Mouse (Mus musculus) heart, embryonic 16.5 days (tissue): ENCODE results near the gene Olfr221. TPM values are rescaled to one million over a fixed set of nuclear protein-coding genes. Genes with fewer than 3 reads are reported as not detected.

Source experiments
- ATAC-seq: fragments of 200-750 bp; cut with Nextera tagmentation; replicated peaks from 2 replicates; pipeline ENCODE4 v1.8.0; 2017; ENCODE audit warnings: moderate number of reproducible peaks; ENCODE audit not compliant: insufficient read depth, low FRiP score; ENCODE audit errors: extremely low read depth
- H3K27ac ChIP-seq: fragments of 300-500 bp; sonication (generic); 2 replicates; pipeline ENCODE4 v1.5.1; 2014; ENCODE audit warnings: mild to moderate bottlenecking, low read length, control low read depth, moderate library complexity
- H3K27me3 ChIP-seq: fragments of 300-500 bp; sonication (generic); 2 replicates; pipeline ENCODE4 v1.6.1; 2014; ENCODE audit warnings: low read length, mixed read lengths; ENCODE audit not compliant: control insufficient read depth, insufficient read depth
- H3K36me3 ChIP-seq: fragments of 300-500 bp; sonication (generic); 2 replicates; pipeline ENCODE4 v1.6.1; 2014; ENCODE audit not compliant: control insufficient read depth, insufficient read depth
- H3K4me1 ChIP-seq: fragments of 300-500 bp; sonication (generic); 2 replicates; pipeline ENCODE4 v1.6.1; 2014; ENCODE audit warnings: low read length, mixed read lengths; ENCODE audit not compliant: control insufficient read depth, insufficient read depth
- H3K4me2 ChIP-seq: fragments of 300-500 bp; sonication (generic); 2 replicates; pipeline ENCODE4 v1.6.1; 2014; ENCODE audit warnings: low read depth, mild to moderate bottlenecking, control low read depth, low read length
- H3K4me3 ChIP-seq: fragments of 300-500 bp; sonication (generic); 2 replicates; pipeline ENCODE4 v1.5.1; 2014; ENCODE audit warnings: mild to moderate bottlenecking, control low read depth, low read length
- H3K9ac ChIP-seq: fragments of 300-500 bp; sonication (generic); 2 replicates; pipeline ENCODE4 v1.6.1; 2014; ENCODE audit warnings: low read length, control low read depth
- H3K9me3 ChIP-seq: fragments of 300-500 bp; sonication (generic); replicated peaks from 2 replicates; pipeline ENCODE4 v1.6.1; 2016; ENCODE audit warnings: low read length; ENCODE audit not compliant: control insufficient read depth
- WGBS: fragments of 180-500 bp; shearing (Covaris S2); extraction: QIAGEN DNeasy Blood & Tissue Kit; methylation state at CpG from one replicate; pipeline ENCODE4 v1.1.7; 2014; 5-methylcytosine and 5-hydroxymethylcytosine counted together
- polyA plus RNA-seq: library from polyadenylated mRNA; unstranded; fragments of >200 nt; fragmentation: Nextera tagmentation; extraction: Ambion mirVana; gene quantifications from 2 replicates; pipeline ENCODE4 v1.2.1, GENCODE M21; 2015

Olfr221 gene
- polyA plus RNA-seq, 1 experiment from 2014 or later: not detected

DNA sequence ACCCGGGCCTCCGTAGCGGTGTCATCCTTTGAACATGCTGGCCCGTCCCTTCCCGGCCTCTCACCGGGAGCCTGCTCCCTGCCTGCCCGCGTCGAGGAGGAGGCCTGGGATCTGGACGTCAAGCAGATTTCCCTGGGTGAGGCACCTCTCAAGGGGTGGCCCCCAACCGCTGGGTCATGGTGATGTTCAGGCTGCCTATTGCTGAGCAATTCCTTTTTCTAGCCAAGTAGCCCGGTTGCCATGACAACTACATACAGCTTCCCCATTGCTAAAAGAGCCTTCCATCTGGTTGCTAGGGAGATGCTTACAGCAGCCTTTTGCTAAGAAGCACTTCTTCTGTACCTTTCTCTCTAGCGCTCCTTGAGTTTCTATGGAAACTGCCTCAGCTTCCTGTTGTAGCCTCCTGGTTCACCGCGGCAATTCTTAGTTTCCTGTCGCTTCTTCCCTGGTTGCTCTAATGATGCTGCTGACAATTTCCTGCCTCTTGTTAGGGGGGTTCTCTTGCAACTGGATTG is 38.2 kb downstream of the Olfr221 start:
- no peak overlapping the region for H3K27ac ChIP-seq
- 46% methylated on average over 16 of the region's 16 CpGs for WGBS
- H3K27me3 ChIP-seq: no peaks in the 10 kb centered on the region
- no peak for ATAC-seq
- H3K4me2 ChIP-seq: no peak overlapping the region
- H3K4me3 ChIP-seq: no peak overlapping the region
- H3K36me3 ChIP-seq: peaks cover 44% of the 10 kb centered on the region
- no peaks in the 10 kb centered on the region for H3K9me3 ChIP-seq
- peaks cover 26% of the 10 kb centered on the region for H3K4me1 ChIP-seq
- no peak overlapping the region for H3K9ac ChIP-seq

DNA sequence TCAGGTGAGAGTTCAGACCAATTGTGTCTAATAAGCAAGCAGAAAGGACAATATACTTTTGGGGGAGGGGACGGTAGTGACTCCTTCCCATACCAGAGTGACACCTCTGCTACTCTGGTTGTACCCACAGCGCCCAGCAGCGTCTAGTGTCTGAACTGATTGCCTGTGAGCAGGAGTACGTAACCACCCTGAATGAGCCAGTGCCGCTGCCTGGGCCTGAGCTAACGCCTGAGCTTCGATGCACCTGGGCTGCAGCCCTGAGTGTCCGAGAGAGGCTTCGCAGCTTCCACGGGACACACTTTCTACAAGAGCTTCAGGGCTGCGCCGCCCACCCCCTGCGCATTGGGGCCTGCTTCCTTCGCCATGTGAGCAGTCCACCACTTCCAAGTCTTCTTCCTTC is 44.8 kb downstream of the Olfr221 start:
- H3K27me3 ChIP-seq: no peaks in the 10 kb centered on the region
- no peaks in the 10 kb centered on the region for H3K4me1 ChIP-seq
- H3K27ac ChIP-seq: no peak overlapping the region
- peaks cover 50% of the 10 kb centered on the region for H3K36me3 ChIP-seq
- H3K4me3 ChIP-seq: no peak overlapping the region
- ATAC-seq: no peak
- no peak overlapping the region for H3K4me2 ChIP-seq
- H3K9ac ChIP-seq: no peak overlapping the region
- 89% methylated on average over 14 of the region's 14 CpGs for WGBS
- no peaks in the 10 kb centered on the region for H3K9me3 ChIP-seq

DNA sequence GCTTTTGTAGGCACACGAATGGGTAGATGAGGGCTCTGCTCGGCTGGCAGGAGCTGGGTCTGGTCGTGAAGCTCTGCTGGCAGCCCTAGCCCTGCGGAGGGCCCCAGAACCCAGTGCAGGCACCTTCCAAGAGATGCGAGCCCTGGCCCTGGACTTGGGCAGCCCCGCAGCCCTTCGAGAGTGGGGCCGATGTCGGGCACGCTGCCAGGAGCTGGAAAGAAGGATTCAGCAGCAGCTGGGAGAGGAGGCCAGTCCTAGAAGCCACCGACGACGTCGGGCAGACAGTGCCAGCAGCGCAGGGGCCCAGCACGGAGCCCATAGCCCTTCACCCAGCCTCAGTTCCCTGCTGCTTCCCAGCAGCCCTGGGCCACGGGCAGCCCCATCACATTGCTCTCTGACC is 45.4 kb downstream of the Olfr221 start:
- H3K36me3 ChIP-seq: peaks cover 49% of the 10 kb centered on the region
- H3K9ac ChIP-seq: no peak overlapping the region
- no peak overlapping the region for H3K4me3 ChIP-seq
- H3K9me3 ChIP-seq: no peaks in the 10 kb centered on the region
- 49% methylated on average over 17 of the region's 17 CpGs for WGBS
- H3K27ac ChIP-seq: no peak overlapping the region
- no peak overlapping the region for H3K4me2 ChIP-seq
- H3K4me1 ChIP-seq: no peaks in the 10 kb centered on the region
- no peaks in the 10 kb centered on the region for H3K27me3 ChIP-seq
- no peak for ATAC-seq

DNA sequence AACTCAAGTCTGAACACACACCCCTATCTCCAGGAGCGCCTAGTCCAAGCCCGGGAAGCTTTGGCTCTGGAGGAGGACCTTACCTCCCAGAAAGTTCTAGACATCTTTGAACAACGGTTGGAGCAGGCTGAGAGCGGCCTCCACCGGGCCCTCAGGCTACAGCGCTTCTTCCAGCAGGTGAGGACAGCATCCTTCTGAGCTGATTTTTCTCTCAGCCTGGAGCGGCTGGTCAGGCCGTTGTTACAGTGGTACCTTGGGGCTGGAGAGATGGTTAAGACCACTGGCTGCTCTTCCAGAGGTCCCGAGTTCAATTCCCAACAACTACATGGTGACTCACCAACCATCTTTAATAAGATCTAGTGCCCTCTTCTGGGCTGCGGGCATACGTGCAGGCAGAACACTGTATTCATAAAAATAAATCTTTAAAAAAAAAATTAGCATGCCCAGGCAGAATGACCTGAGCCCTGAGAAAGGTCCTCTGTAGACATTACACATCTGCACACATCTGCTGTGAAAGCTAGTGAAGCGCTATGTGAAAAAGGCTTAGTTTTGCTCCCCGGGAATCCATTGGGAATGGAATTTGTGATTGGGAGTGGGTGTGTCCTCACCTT is 45.9 kb downstream of the Olfr221 start:
- no peaks in the 10 kb centered on the region for H3K27me3 ChIP-seq
- ATAC-seq: no peak
- H3K9ac ChIP-seq: no peak overlapping the region
- no peaks in the 10 kb centered on the region for H3K9me3 ChIP-seq
- WGBS: 85% methylated on average over 13 of the region's 13 CpGs
- no peak overlapping the region for H3K4me2 ChIP-seq
- peaks cover 51% of the 10 kb centered on the region for H3K36me3 ChIP-seq
- no peaks in the 10 kb centered on the region for H3K4me1 ChIP-seq
- H3K4me3 ChIP-seq: no peak overlapping the region
- no peak overlapping the region for H3K27ac ChIP-seq

DNA sequence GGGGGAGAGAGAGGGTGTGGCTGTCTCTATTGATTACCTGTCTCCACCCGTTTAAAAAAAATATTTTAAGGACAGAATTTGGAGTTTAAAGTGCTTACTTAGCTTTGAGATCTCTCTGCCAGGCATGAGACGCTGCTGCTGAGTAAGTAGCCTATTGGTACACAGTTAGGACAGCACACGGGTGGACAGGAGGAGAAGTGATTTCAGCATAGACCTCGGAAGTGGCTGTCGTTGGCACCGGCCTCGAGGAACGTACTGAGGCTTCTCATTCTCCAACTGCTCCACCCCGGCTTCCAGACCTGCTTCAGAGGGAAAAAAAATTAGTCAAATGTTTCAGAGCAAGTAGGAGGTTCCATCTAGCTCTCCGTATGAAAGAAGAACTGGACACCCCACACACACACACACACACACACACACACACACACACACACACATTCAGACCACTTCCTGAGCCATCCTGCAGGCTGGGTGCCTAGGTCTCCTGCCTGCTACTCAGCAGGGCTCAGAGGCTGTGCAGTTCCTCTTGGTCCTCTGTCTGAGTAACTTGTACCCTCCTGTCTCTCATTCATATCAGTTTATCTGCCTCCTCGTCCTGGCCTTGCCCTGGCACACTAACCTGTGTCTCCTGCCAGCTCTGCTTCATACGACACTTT is 46.9 kb downstream of the Olfr221 start:
- Histone ChIP-seq H3K36me3 (peaks cover 54% of the 10 kb centered on the region), H3K9ac (no peak overlapping the region), H3K4me2 (no peak overlapping the region), H3K4me3 (no peak overlapping the region), H3K4me1 (no peaks in the 10 kb centered on the region), H3K27ac (no peak overlapping the region), H3K9me3 (no peaks in the 10 kb centered on the region), H3K27me3 (no peaks in the 10 kb centered on the region)
- no peak for ATAC-seq
- 64% methylated on average over 12 of the region's 12 CpGs for WGBS

DNA sequence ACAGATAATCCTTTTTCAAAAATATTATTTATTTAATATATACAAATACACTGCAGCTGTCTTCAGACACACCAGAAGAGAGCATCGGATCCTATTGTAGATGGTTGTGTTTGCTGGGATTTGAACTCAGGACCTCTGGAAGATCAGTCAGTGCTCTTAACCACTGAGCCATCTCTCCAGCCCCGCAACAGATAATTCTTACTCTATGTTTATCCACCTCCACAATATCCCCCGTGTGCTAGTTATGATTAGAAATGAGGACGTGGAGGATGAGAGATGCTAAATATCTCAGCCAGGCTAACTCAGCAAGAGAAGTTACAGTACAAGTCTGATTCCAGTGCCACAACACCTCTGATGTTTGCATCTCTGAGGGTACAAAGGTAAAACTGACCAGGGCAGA is 47.8 kb downstream of the Olfr221 start:
- H3K4me1 ChIP-seq: no peaks in the 10 kb centered on the region
- 84% methylated on average over 4 of the region's 4 CpGs for WGBS
- no peak overlapping the region for H3K9ac ChIP-seq
- ATAC-seq: no peak
- no peak overlapping the region for H3K4me2 ChIP-seq
- no peaks in the 10 kb centered on the region for H3K27me3 ChIP-seq
- H3K27ac ChIP-seq: no peak overlapping the region
- no peak overlapping the region for H3K4me3 ChIP-seq
- no peaks in the 10 kb centered on the region for H3K9me3 ChIP-seq
- peaks cover 58% of the 10 kb centered on the region for H3K36me3 ChIP-seq

DNA sequence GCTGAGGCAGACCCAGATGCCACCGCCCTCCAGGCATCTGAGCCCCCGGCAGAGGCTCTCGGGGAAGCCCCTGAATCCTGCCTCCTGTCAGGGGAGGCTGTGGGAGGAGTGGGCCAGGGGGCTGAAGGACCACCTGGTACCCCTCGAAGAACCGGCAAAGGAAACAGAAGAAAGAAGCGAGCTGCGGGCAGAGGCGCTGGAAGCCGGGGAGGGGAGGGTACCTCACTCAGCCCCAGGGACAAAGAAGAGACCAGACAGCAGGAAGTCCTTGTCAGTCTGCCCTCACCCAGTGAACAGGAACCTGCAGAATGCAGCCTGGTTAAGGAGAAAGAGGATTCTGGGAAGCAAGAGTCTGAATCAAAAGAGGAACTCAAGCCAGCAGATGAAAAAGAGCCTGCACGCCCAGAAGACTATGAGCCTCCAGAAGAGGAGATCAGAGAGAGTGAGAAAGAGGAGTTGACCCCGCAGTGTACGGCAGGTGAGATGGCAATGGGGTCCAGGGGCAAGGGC is 52.7 kb downstream of the Olfr221 start:
- Histone ChIP-seq H3K9ac (no peak overlapping the region), H3K4me1 (peaks cover 18% of the 10 kb centered on the region)

DNA sequence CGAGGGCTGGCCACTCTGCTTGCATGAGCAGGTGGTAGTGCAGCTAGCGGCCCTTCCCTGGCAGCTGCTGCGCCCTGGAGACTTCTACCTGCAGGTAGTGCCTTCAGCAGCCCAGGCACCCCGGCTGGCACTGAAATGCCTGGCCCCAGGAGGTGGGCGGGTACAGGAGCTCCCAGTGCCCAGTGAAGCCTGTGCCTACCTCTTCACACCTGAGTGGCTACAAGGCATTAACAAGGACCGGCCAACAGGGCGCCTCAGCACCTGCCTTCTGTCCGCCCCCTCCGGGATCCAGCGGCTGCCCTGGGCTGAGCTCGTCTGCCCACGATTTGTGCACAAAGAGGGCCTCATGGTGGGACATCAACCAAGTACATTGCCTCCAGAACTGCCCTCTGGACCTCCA is 53.5 kb downstream of the Olfr221 start:
- Histone ChIP-seq H3K9me3 (no peaks in the 10 kb centered on the region), H3K4me2 (no peak overlapping the region), H3K36me3 (peaks cover 40% of the 10 kb centered on the region), H3K27me3 (no peaks in the 10 kb centered on the region), H3K27ac (no peak overlapping the region), H3K4me3 (no peak overlapping the region), H3K4me1 (peaks cover 21% of the 10 kb centered on the region), H3K9ac (no peak overlapping the region)
- 88% methylated on average over 12 of the region's 12 CpGs for WGBS
- ATAC-seq: no peak

More for the DNA sequence above, 52.7 kb downstream of the Olfr221 start:
- no peak overlapping the region for H3K4me2 ChIP-seq
- no peaks in the 10 kb centered on the region for H3K27me3 ChIP-seq
- H3K27ac ChIP-seq: no peak overlapping the region
- no peak overlapping the region for H3K4me3 ChIP-seq
- 74% methylated on average over 12 of the region's 12 CpGs for WGBS
- H3K36me3 ChIP-seq: peaks cover 46% of the 10 kb centered on the region
- no peaks in the 10 kb centered on the region for H3K9me3 ChIP-seq
- no peak for ATAC-seq

DNA sequence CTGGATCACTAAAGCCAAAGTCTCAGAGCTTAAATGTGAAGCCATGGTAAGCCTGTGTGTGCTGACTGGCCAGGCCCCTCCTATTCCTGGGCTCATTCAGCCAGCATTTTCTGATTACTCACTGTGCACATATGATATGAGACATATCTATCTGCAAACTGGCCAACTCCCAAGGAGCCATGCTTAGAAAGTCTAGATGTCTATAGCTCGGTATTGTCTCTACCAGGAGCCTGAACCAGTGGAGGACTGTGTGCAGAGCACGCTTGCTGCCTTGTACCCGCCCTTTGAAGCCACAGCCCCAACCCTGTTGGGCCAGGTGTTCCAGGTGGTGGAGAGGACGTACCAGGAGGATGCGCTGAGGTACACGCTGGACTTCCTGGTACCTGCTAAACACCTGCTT is 55.1 kb downstream of the Olfr221 start:
- no peak for ATAC-seq
- Histone ChIP-seq H3K4me2 (no peak overlapping the region), H3K27ac (no peak overlapping the region), H3K27me3 (no peaks in the 10 kb centered on the region), H3K9ac (0 out of 2 replicates have a peak overlapping the region, but pooled peaks have one; percentile 42), H3K9me3 (no peaks in the 10 kb centered on the region), H3K4me1 (peaks cover 21% of the 10 kb centered on the region), H3K4me3 (no peak overlapping the region), H3K36me3 (peaks cover 37% of the 10 kb centered on the region)
- 83% methylated on average over 6 of the region's 6 CpGs for WGBS
